Mouse (Mus musculus): ENCODE measurements around the gene Hist1h1a. TPM values are rescaled to one million over a fixed set of nuclear protein-coding genes. Genes with fewer than 3 reads are reported as not detected.
A peak's percentile ranks its signal among the peaks of the same experiment; 100 is the strongest.
"Not testable (repeated sequence)": the region's sequence is repeated elsewhere in the genome, so short reads cannot be mapped to it uniquely, and the experiment has no call there.

Gene Hist1h1a
- polyA plus RNA-seq (2015; fragmentation: Nextera tagmentation; extraction: Ambion mirVana): 1.6 and 2.2 TPM in 2 replicates

GRCm38 (mm10) chr13:23763586-23764323, at the start of gene Hist1h1a:
Gene Hist1h1a (plus strand): TSS chr13:23763666.
- peak; percentile 68 for ATAC-seq
- H3K4me3 ChIP-seq (replicated peaks): peak within 1 kb of the TSS; percentile 59
- H3K27ac ChIP-seq: peak within 1 kb of the TSS; percentile 85
- H3K9me3 ChIP-seq: no peaks in the 10 kb centered on the region
- H3K4me1 ChIP-seq (replicated peaks): peaks cover 30% of the 10 kb centered on the region
- peak within 1 kb of the TSS; percentile 74 for H3K9ac ChIP-seq (replicated peaks)
- H3K4me2 ChIP-seq (replicated peaks): peak within 1 kb of the TSS; percentile 87
- WGBS: 2% methylated on average over 34 of the region's 34 CpGs
- no peaks in the 10 kb centered on the region for H3K36me3 ChIP-seq
- H3K27me3 ChIP-seq: no peaks in the 10 kb centered on the region

DNA sequence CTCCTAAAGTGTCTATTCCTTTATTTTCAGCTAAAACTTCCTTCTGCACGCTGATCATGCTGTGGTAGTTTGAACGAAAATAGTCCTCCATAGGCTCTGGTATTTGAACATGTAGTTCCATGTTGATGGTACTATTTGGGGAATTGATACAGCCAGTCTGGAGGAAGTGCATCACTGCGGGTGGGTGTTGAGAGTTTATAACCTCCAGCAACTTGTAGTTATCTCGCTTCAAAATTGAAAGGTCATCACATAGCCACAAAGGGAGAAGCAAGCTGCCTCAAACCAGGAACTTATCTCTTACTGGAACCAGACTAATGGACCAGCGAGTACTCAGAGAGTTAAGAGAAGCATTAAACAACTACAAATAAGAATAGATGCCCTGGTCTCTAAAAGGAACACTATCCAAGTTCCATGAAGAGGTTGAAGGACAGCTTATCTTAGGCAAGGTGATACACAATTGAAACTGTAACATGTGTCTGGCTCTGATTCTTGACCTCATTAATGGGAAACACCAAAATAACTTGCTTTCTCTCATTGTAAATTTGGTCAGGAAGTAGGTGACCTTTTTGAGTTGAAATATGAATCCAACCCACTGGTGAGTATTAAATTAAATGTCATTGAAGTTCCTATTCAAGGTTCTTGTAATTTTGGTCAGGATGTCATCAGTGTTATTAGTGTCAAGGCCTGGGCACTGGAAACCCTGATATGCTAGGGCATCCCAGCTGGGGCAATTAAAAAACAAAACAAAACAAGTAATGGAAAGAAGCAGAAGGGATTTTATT, 47.0 kb upstream of the Hist1h1a start:
- no peak overlapping the region for H3K4me3 ChIP-seq (replicated peaks)
- ATAC-seq: no peak
- H3K27me3 ChIP-seq: peaks cover 3% of the 10 kb centered on the region; the same call in 1 of the 2 replicates
- no peak overlapping the region for H3K27ac ChIP-seq
- no peak overlapping the region for H3K4me2 ChIP-seq (replicated peaks)
- no peaks in the 10 kb centered on the region for H3K9me3 ChIP-seq
- no peaks in the 10 kb centered on the region for H3K36me3 ChIP-seq
- 88% methylated on average over 5 of the region's 5 CpGs for WGBS
- H3K9ac ChIP-seq (replicated peaks): no peak overlapping the region
- H3K4me1 ChIP-seq (replicated peaks): no peaks in the 10 kb centered on the region

DNA sequence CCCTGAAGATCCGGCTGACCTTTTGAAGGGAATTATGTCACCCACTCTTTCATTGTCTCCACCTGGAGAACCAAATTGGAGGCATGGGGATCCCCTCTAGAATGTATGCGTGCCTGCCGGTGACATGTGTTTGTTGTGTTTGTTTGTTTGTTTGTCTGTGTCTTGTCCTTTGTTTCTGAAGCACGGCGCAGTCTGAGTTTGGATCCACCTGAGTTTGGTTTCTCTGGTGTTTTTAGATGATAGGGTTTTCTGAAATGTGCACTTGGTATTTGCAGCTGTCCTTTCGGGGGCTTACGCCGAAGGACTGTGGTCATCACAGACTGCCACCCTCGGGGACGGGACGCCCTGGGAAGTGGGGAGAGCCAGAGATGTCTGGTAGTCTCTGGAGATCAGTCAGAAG, 46.3 kb upstream of the Hist1h1a start:
- WGBS: 62% methylated on average over 11 of the region's 11 CpGs
- no peak overlapping the region for H3K4me3 ChIP-seq (replicated peaks)
- no peaks in the 10 kb centered on the region for H3K36me3 ChIP-seq
- H3K27ac ChIP-seq: no peak overlapping the region
- no peak overlapping the region for H3K9ac ChIP-seq (replicated peaks)
- no peaks in the 10 kb centered on the region for H3K9me3 ChIP-seq
- H3K4me2 ChIP-seq (replicated peaks): no peak overlapping the region
- no peak for ATAC-seq
- H3K27me3 ChIP-seq: no peaks in the 10 kb centered on the region
- H3K4me1 ChIP-seq (replicated peaks): no peaks in the 10 kb centered on the region

DNA sequence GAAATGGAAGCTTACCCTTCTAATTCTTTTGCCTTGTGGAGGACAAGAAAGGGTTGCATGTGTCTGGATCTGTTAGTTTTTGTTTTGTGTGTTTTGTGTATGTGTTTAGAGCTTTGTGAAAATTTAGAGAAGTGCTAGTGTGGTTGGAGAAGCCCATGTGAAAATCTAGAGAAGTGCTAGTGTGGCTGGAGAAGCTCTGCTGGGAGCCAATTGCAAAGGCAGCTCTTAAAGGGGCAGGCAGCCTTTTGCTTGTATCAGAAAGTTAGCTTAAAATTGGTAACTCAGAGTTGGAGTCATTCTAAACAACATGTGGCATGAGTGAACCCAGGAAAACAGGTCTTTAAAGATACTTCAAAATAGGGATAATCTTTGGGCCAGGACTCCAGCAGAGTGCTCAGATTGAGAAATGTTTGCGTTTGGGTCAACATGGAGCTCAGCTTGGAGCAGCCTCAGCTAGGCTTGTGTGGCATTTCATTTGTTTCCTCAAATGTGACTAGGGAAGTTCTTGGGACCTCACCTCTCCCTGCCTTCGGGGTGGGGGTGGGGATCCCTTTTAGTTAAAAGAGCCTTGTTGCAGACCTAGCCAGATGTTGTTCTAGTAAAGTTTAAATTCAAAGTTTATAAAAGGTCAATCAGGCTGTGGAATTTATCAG, 45.7 kb upstream of the Hist1h1a start:
- not testable (repeated sequence) for H3K9me3 ChIP-seq, ATAC-seq
- 19% methylated on average over 2 of the region's 2 CpGs for WGBS

DNA sequence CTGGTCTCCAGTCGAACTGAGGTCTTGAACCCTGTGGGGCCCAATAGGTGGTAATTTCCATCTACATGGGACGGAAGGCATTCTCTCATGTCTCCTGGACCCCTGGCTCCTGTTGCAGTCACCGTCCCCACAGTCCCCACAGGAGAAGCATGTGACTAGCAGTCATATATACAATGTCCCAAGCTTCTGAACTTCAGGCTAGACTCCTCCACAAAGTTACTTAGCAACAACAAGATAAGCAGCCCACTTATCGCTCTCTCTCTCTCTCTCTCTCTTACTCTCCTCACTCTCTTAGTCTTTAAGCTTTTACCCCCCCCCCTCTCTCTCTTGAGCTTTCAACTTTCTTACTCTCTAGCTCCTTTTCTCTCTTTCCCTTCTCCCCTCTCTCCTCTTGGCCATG, 39.2 kb upstream of the Hist1h1a start:
- H3K36me3 ChIP-seq: no peaks in the 10 kb centered on the region
- H3K4me1 ChIP-seq (replicated peaks): no peaks in the 10 kb centered on the region
- H3K27me3 ChIP-seq: no peaks in the 10 kb centered on the region
- no peaks in the 10 kb centered on the region for H3K9me3 ChIP-seq
- no peak overlapping the region for H3K27ac ChIP-seq
- ATAC-seq: no peak
- no peak overlapping the region for H3K9ac ChIP-seq (replicated peaks)
- 84% methylated on average over 4 of the region's 4 CpGs for WGBS
- no peak overlapping the region for H3K4me2 ChIP-seq (replicated peaks)
- no peak overlapping the region for H3K4me3 ChIP-seq (replicated peaks)

More for the DNA sequence above, 45.7 kb upstream of the Hist1h1a start:
- H3K4me1 ChIP-seq (replicated peaks); H3K27ac ChIP-seq; H3K27me3 ChIP-seq; H3K36me3 ChIP-seq; H3K9ac ChIP-seq (replicated peaks); H3K4me2 ChIP-seq (replicated peaks); H3K4me3 ChIP-seq (replicated peaks): not testable (repeated sequence)

- H3K36me3 ChIP-seq: no peaks in the 10 kb centered on the region
- no CpG with 5 or more reads among the region's 1 CpGs for WGBS
Measured at GRCm38 (mm10) chr13:23725213-23725612, 38.3 kb upstream of the Hist1h1a start.

DNA sequence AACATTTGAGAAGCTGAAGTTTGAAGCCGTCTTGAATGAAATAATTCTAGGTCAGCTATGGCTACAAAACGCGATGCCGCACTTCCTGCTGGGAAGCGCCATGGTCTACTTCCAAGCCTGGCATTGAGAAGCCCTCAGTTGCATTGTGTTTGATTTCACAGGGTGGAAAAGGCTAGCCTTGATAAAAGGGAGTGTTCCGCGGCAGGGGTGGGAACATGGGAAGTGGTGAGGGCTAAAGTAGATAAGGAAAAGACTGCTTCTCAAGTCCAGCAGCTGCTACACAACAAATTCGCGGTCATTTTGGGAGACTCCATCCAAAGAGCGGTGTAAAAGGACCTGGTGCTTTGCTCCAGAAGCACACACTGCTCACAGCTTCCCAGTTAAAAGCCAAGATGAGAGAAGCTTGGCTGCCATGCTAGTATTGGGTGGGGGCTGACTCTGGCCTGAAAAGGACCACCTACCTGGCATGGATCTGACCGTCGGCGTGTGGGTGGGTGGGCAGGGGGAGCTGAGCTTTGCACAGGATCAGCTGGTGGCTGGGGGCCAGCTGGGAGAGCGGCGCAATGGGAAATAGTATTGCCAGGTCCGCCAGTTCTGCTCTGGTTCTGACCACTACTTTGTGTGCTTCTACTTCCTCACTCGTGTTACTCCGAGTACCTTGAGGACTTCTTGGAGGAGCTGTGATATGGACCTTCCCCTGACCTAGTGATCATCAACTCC, 34.8 kb upstream of the Hist1h1a start:
- no peaks in the 10 kb centered on the region for H3K9me3 ChIP-seq
- H3K27ac ChIP-seq: no peak overlapping the region
- H3K4me2 ChIP-seq (replicated peaks): no peak overlapping the region
- H3K4me3 ChIP-seq (replicated peaks): no peak overlapping the region
- H3K36me3 ChIP-seq: no peaks in the 10 kb centered on the region
- no peak for ATAC-seq
- WGBS: 90% methylated on average over 18 of the region's 18 CpGs
- no peaks in the 10 kb centered on the region for H3K27me3 ChIP-seq
- H3K9ac ChIP-seq (replicated peaks): no peak overlapping the region
- no peaks in the 10 kb centered on the region for H3K4me1 ChIP-seq (replicated peaks)

More at GRCm38 (mm10) chr13:23725213-23725612, 38.3 kb upstream of the Hist1h1a start:
- Histone ChIP-seq H3K9me3 (no peaks in the 10 kb centered on the region), H3K27me3 (no peaks in the 10 kb centered on the region), H3K9ac (replicated peaks) (no peak overlapping the region), H3K4me3 (replicated peaks) (no peak overlapping the region), H3K4me1 (replicated peaks) (no peaks in the 10 kb centered on the region), H3K4me2 (replicated peaks) (no peak overlapping the region), H3K27ac (no peak overlapping the region)
- no peak for ATAC-seq

- no peak overlapping the region for H3K27ac ChIP-seq
- no peaks in the 10 kb centered on the region for H3K4me1 ChIP-seq (replicated peaks)
- no peak for ATAC-seq
- WGBS: 93% methylated on average over 9 of the region's 9 CpGs
- H3K27me3 ChIP-seq: no peaks in the 10 kb centered on the region
- H3K4me3 ChIP-seq (replicated peaks): no peak overlapping the region
- H3K36me3 ChIP-seq: no peaks in the 10 kb centered on the region
- H3K4me2 ChIP-seq (replicated peaks): no peak overlapping the region
- no peak overlapping the region for H3K9ac ChIP-seq (replicated peaks)
- no peaks in the 10 kb centered on the region for H3K9me3 ChIP-seq
Measured at GRCm38 (mm10) chr13:23729192-23729525, 34.3 kb upstream of the Hist1h1a start.

GRCm38 (mm10) chr13:23729706-23730105, 33.8 kb upstream of the Hist1h1a start:
- Histone ChIP-seq H3K27me3 (no peaks in the 10 kb centered on the region), H3K9me3 (no peaks in the 10 kb centered on the region), H3K9ac (replicated peaks) (no peak overlapping the region), H3K4me2 (replicated peaks) (no peak overlapping the region), H3K4me1 (replicated peaks) (no peaks in the 10 kb centered on the region), H3K27ac (no peak overlapping the region), H3K36me3 (no peaks in the 10 kb centered on the region), H3K4me3 (replicated peaks) (no peak overlapping the region)
- no peak for ATAC-seq
- 97% methylated on average over 5 of the region's 5 CpGs for WGBS

DNA sequence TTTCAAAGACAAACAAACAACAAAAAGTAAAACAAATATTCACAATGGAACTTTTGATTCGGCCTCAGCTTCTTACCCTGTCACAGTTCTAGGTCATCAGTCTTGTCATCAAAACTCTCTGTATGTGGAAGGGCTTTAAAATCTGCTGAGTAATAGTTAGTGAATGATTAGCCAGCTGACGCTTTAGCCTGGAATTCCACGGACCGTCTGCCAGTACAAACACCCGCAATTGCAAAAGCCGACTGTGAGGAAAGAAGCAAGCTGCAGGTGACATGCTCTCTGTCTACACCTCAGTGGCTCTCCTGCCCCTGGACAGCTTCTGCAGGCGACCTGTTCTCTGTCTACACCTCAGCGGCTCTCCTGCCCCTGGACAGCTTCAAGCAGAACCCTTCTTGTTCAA, 33.0 kb upstream of the Hist1h1a start:
- H3K4me2 ChIP-seq (replicated peaks): no peak overlapping the region
- no peaks in the 10 kb centered on the region for H3K36me3 ChIP-seq
- H3K9me3 ChIP-seq: no peaks in the 10 kb centered on the region
- no peaks in the 10 kb centered on the region for H3K27me3 ChIP-seq
- H3K27ac ChIP-seq: no peak overlapping the region
- no peak for ATAC-seq
- H3K4me3 ChIP-seq (replicated peaks): no peak overlapping the region
- no peaks in the 10 kb centered on the region for H3K4me1 ChIP-seq (replicated peaks)
- H3K9ac ChIP-seq (replicated peaks): no peak overlapping the region
- 65% methylated on average over 8 of the region's 8 CpGs for WGBS

GRCm38 (mm10) chr13:23732156-23732804, 31.2 kb upstream of the Hist1h1a start:
- WGBS: 27% methylated on average over 8 of the region's 8 CpGs

More at GRCm38 (mm10) chr13:23732156-23732804, 31.2 kb upstream of the Hist1h1a start:
- Histone ChIP-seq H3K9ac (replicated peaks) (no peak overlapping the region), H3K27ac (no peak overlapping the region), H3K36me3 (no peaks in the 10 kb centered on the region), H3K4me1 (replicated peaks) (no peaks in the 10 kb centered on the region), H3K9me3 (no peaks in the 10 kb centered on the region), H3K4me3 (replicated peaks) (no peak overlapping the region), H3K27me3 (no peaks in the 10 kb centered on the region), H3K4me2 (replicated peaks) (no peak overlapping the region)
- no peak for ATAC-seq
